Comparison of ENCODE assay signal across 19 mouse cellular contexts in genomic region chr2:146361076-146361475, GRCm38 (mm10).
A peak's percentile ranks its signal among the peaks of the same experiment; 100 is the strongest.
DNase-seq lines count a peak whose midpoint lies in the region; ATAC-seq and TF ChIP-seq lines count a peak whose summit lies in the region.
"Had no signal": no experiment of that assay in that cellular context is flagged by ENCODE, and none has a peak within 500 bp of the region (broad histone marks: within the 10 kb centered on the region; RNA-seq: fewer than 3 reads in every experiment).

No protein-coding gene starts in this region.

- H3K4me1 ChIP-seq in forebrain, embryonic 12.5 days = no peaks in the 10 kb centered on the region; the same call in none of the 2 replicates
- peaks cover 13% of the 10 kb centered on the region for H3K4me1 ChIP-seq in forebrain, embryonic 16.5 days (replicated peaks; ENCODE audit: control insufficient read depth, insufficient read depth, low read length)
- peaks cover 5% of the 10 kb centered on the region; the same call in 1 of the 2 replicates for H3K4me1 ChIP-seq in embryonic facial prominence, embryonic 15.5 days

- H3K9ac ChIP-seq in forebrain, embryonic 12.5 days = no peak overlapping the region
- H3K9ac ChIP-seq in forebrain, embryonic 16.5 days (replicated peaks; ENCODE audit: low read depth, low read length) = no peak overlapping the region
- no peak overlapping the region for H3K9ac ChIP-seq in embryonic facial prominence, embryonic 15.5 days
- H3K9ac ChIP-seq: embryonic facial prominence, embryonic 12.5 days; forebrain, embryonic 13.5 days; forebrain, postnatal 0 days had no signal

- no peak for TF ChIP-seq CTCF in brain, embryonic 14.5 days (IDR thresholded peaks at IDR 0.05; ENCODE audit: borderline replicate concordance, extremely low read depth, insufficient read depth, insufficient read length)

- TF ChIP-seq POLR2A in brain, embryonic 14.5 days (IDR thresholded peaks at IDR 0.05; ENCODE audit: borderline replicate concordance, extremely low read depth, insufficient read depth, insufficient read length, poor library complexity, severe bottlenecking) = no peak

- H3K4me3 ChIP-seq in forebrain, embryonic 12.5 days (replicated peaks) = no peak overlapping the region
- no peak overlapping the region for H3K4me3 ChIP-seq in forebrain, embryonic 16.5 days (replicated peaks; ENCODE audit: low read length)
- no peak overlapping the region for H3K4me3 ChIP-seq in embryonic facial prominence, embryonic 15.5 days (replicated peaks)
- H3K4me3 ChIP-seq: embryonic facial prominence, embryonic 12.5 days; forebrain, embryonic 13.5 days had no signal

- H3K9me3 ChIP-seq in forebrain, embryonic 12.5 days = no peaks in the 10 kb centered on the region
- H3K9me3 ChIP-seq in forebrain, embryonic 16.5 days (ENCODE audit: control insufficient read depth, low read length) = no peaks in the 10 kb centered on the region
- no peaks in the 10 kb centered on the region for H3K9me3 ChIP-seq in embryonic facial prominence, embryonic 15.5 days (replicated peaks)
- H3K9me3 ChIP-seq: embryonic facial prominence, embryonic 12.5 days; forebrain, embryonic 13.5 days had no signal

- H3K4me2 ChIP-seq in forebrain, embryonic 12.5 days = no peak overlapping the region
- H3K4me2 ChIP-seq in forebrain, embryonic 16.5 days (ENCODE audit: low read length) = no peak overlapping the region
- H3K4me2 ChIP-seq in embryonic facial prominence, embryonic 15.5 days (replicated peaks) = no peak overlapping the region
- H3K4me2 ChIP-seq: embryonic facial prominence, embryonic 12.5 days; forebrain, embryonic 13.5 days had no signal

- H3K36me3 ChIP-seq in forebrain, embryonic 12.5 days (replicated peaks) = no peaks in the 10 kb centered on the region
- no peaks in the 10 kb centered on the region for H3K36me3 ChIP-seq in forebrain, embryonic 16.5 days (ENCODE audit: control insufficient read depth, insufficient read depth)
- H3K36me3 ChIP-seq in embryonic facial prominence, embryonic 15.5 days = no peaks in the 10 kb centered on the region
- H3K36me3 ChIP-seq: embryonic facial prominence, embryonic 12.5 days had no signal

- H3K27me3 ChIP-seq in forebrain, embryonic 12.5 days = no peaks in the 10 kb centered on the region
- no peaks in the 10 kb centered on the region for H3K27me3 ChIP-seq in forebrain, embryonic 16.5 days (replicated peaks; ENCODE audit: control insufficient read depth, insufficient read depth, low read length)
- H3K27me3 ChIP-seq in embryonic facial prominence, embryonic 15.5 days = no peaks in the 10 kb centered on the region
- H3K27me3 ChIP-seq: embryonic facial prominence, embryonic 12.5 days; forebrain, embryonic 13.5 days had no signal

- peak; percentile 55 for ATAC-seq in forebrain, embryonic 12.5 days (ENCODE audit: low FRiP score)
- no peak for ATAC-seq in forebrain, embryonic 16.5 days
- ATAC-seq in embryonic facial prominence, embryonic 15.5 days (ENCODE audit: insufficient number of reproducible peaks, low FRiP score, low TSS enrichment, low read depth) = peak; percentile 43; the same call in 1 of the 2 replicates
- ATAC-seq: forebrain, embryonic 13.5 days; forebrain, postnatal 0 days had no signal

- H3K27ac ChIP-seq in forebrain, embryonic 12.5 days = no peak overlapping the region
- no peak overlapping the region for H3K27ac ChIP-seq in forebrain, embryonic 16.5 days (ENCODE audit: low read length)
- H3K27ac ChIP-seq in embryonic facial prominence, embryonic 15.5 days (replicated peaks) = no peak overlapping the region
- H3K27ac ChIP-seq: embryonic facial prominence, embryonic 12.5 days; forebrain, embryonic 13.5 days had no signal

- peak; percentile 9 for DNase-seq in gastrocnemius, adult 18-20 months (ENCODE audit: low spot score)
- no peak for DNase-seq in gastrocnemius, postnatal 4 days (ENCODE audit: low spot score in 2 of 2)
- DNase-seq in brain, embryonic 14.5 days (ENCODE audit: low read depth) = peak; percentile 59
- no peak for DNase-seq in cerebellum, adult 9-10 months
- DNase-seq: adrenal gland, adult 2 months; adrenal gland, postnatal 10 days; adrenal gland, postnatal 25 days; cerebellum, adult 11-12 months; cerebellum, adult 2 months; cerebellum, adult 9-11 months; cerebellum, postnatal 14 days; cerebellum, postnatal 36 days; embryo, embryonic 11 days; forebrain, postnatal 0 days had no signal

- 74% methylated on average over 3 of the region's 3 CpGs for WGBS in forebrain, embryonic 12.5 days
- WGBS in forebrain, embryonic 16.5 days = 71% methylated on average over 3 of the region's 3 CpGs
- WGBS in embryonic facial prominence, embryonic 15.5 days = 63% methylated on average over 3 of the region's 3 CpGs

Comparison
In these comparisons a context has a peak if more than half of its experiments do, and no peak if none do; other contexts are left out.
1. DNase-seq: peak in gastrocnemius, adult 18-20 months (single experiment) and brain, embryonic 14.5 days (single experiment); none in gastrocnemius, postnatal 4 days (0 of 2) and cerebellum, adult 9-10 months (single experiment).